Mouse (Mus musculus) thymus, adult 2 months (tissue): ENCODE results near the gene Ccsap. TPM values are rescaled to one million over a fixed set of nuclear protein-coding genes. Genes with fewer than 3 reads are reported as not detected.

Source experiments
- DNase-seq: peaks from one replicate; pipeline ENCODE4 v3.0.0; 2021
- H3K27ac ChIP-seq: fragments of 200-500 bp; 2 replicates; pipeline ENCODE4 v1.5.1; 2012; ENCODE audit warnings: low read length, control low read depth; ENCODE audit not compliant: control insufficient read depth, insufficient read depth
- H3K27me3 ChIP-seq: fragments of 200-500 bp; 2 replicates; pipeline ENCODE4 v1.6.1; 2012; ENCODE audit warnings: mild to moderate bottlenecking, low read length, moderate library complexity, mixed read lengths; ENCODE audit not compliant: control insufficient read depth, insufficient read depth
- H3K36me3 ChIP-seq: fragments of 200-500 bp; 2 replicates; pipeline ENCODE4 v1.6.1; 2012; ENCODE audit warnings: mild to moderate bottlenecking, low read length, moderate library complexity; ENCODE audit not compliant: control insufficient read depth, insufficient read depth
- H3K4me1 ChIP-seq: fragments of 200-500 bp; replicated peaks from 2 replicates; pipeline ENCODE4 v1.6.1; 2012; ENCODE audit warnings: low read length; ENCODE audit not compliant: control insufficient read depth, insufficient read depth
- H3K4me3 ChIP-seq: fragments of 200-500 bp; 2 replicates; pipeline ENCODE4 v1.5.1; 2012; ENCODE audit warnings: mild to moderate bottlenecking, low read length, control low read depth, moderate library complexity; ENCODE audit not compliant: control insufficient read depth, insufficient read depth
- CTCF ChIP-seq: fragments of 200-500 bp; IDR thresholded peaks from 2 replicates; pipeline ENCODE4 v1.5.1; 2012; ENCODE audit warnings: mild to moderate bottlenecking, control low read depth, low read length, moderate library complexity, borderline replicate concordance; ENCODE audit not compliant: control insufficient read depth, poor library complexity, insufficient read depth; ENCODE audit errors: extremely low read depth
- POLR2A ChIP-seq: fragments of 200-500 bp; IDR thresholded peaks from 2 replicates; pipeline ENCODE4 v1.6.1; 2012; ENCODE audit warnings: mild to moderate bottlenecking, low read length, control low read depth, moderate library complexity; ENCODE audit not compliant: control insufficient read depth, poor library complexity, insufficient read depth; ENCODE audit errors: extremely low read depth
- WGBS: fragments of 180-500 bp; shearing (Covaris S2); methylation state at CpG from one replicate; pipeline ENCODE4 v1.1.7; 2018; 5-methylcytosine and 5-hydroxymethylcytosine counted together
- polyA plus RNA-seq: library from polyadenylated mRNA; depleted of rRNA; stranded (reverse); fragments of >200 nt; gene quantifications from 2 replicates; pipeline ENCODE4 v1.2.3, GENCODE M21; 2012

The Ccsap gene
- polyA plus RNA-seq, 1 experiment: 7.3 TPM

DNA sequence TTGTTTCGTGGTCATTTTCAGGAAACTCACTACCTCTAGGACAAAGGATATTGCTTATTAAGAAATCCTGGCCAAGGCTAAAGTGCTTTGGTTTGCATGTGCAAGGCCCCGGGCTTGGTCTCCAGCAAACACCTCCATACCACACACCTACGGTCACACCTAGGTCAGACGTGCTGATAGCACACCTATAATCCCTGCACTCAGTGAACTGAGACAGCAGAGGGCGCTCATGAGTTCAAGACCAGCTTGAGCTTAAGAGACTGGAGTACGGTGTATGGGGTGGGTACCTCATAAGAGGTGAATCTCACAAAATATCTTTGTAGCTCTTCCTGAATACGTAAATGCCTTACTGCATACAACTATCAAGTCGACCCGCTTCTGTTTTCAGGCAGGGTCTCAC is 24.6 kb downstream of the Ccsap start:
- DNase-seq: peak; percentile 68
- Histone ChIP-seq H3K27me3 (no peaks in the 10 kb centered on the region), H3K4me3 (no peak overlapping the region), H3K4me1 (no peaks in the 10 kb centered on the region), H3K27ac (no peak overlapping the region), H3K36me3 (0 out of 2 replicates have a peak, but pooled peaks cover 5% of the 10 kb centered on the region)
- TF ChIP-seq CTCF: peak; percentile 25; the same call in 1 of the 2 replicates
- no peak for TF ChIP-seq POLR2A
- 68% methylated on average over 9 of the region's 9 CpGs for WGBS

DNA sequence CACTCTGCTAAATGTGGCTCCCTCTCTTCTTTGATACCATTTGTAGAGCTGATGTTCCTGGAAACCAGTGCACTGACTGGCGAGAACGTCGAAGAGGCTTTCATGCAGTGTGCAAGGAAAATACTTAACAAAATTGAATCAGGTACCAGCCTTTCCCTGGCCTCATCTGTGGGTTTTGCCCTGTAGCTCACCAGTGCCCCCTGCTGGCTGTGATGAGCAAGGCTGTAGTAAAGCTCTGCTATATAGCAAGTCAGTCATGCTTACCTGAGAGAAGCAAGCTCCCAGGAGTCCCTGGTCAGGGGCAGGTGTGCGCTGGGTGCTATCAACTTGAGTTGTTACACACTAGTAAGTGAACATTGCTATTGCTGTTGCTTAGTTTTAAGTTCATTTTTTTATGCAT is 27.3 kb downstream of the Ccsap start:
- 95% methylated on average over 4 of the region's 4 CpGs for WGBS
- H3K36me3 ChIP-seq: 0 out of 2 replicates have a peak, but pooled peaks cover 5% of the 10 kb centered on the region

DNA sequence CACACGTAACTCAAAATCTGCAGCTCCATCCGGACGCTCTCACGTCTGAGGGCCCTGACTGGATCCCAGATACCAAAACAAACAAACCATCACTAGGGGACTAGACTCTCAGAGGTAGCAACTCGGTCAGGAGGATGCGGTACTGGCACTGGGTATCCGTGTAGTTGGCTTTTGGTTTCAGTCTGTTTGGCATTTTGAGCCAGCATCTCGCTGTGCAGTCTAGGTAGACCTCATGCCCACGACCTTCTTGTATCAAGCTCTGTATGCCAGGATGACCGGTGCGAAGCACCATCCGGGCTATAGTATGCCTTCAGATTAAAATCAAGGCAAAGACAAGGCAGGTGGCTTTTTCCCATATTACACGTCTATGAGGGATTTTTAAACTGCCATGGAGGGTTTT is 32.5 kb downstream of the Ccsap start:
- WGBS: 98% methylated on average over 13 of the region's 13 CpGs
- TF ChIP-seq POLR2A: no peak
- TF ChIP-seq CTCF: no peak
- Histone ChIP-seq H3K36me3 (no peaks in the 10 kb centered on the region), H3K27ac (no peak overlapping the region), H3K4me1 (no peaks in the 10 kb centered on the region), H3K4me3 (no peak overlapping the region), H3K27me3 (no peaks in the 10 kb centered on the region)
- no peak for DNase-seq

More for the DNA sequence above, 27.3 kb downstream of the Ccsap start:
- no peaks in the 10 kb centered on the region for H3K4me1 ChIP-seq
- DNase-seq: peak; percentile 52
- no peak overlapping the region for H3K27ac ChIP-seq
- H3K4me3 ChIP-seq: no peak overlapping the region
- TF ChIP-seq CTCF: peak; percentile 75; the same call in 1 of the 2 replicates
- no peak for TF ChIP-seq POLR2A
- H3K27me3 ChIP-seq: no peaks in the 10 kb centered on the region

DNA sequence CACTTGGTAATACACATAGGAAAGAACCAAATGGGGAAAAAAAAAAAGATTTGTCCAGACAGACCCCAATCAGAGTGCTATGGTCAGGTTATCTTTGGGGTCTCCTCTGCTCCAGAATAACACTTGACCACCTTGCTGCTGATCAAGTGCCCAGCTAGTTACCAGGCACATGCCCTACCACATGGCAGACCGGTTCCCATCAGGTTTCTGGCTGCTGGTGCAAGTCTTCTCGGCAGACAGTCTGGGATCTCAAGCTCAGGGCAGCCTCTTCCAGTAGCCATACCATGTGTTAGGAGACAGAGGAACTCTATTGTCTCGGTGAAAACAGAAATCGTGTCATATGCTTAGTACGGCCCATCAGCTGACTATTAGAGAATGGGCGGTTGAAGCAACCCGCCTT is 33.3 kb downstream of the Ccsap start:
- H3K4me3 ChIP-seq: no peak overlapping the region
- TF ChIP-seq CTCF (no peak), POLR2A (no peak)
- no peak overlapping the region for H3K27ac ChIP-seq
- 96% methylated on average over 7 of the region's 7 CpGs for WGBS
- no peaks in the 10 kb centered on the region for H3K27me3 ChIP-seq
- no peaks in the 10 kb centered on the region for H3K4me1 ChIP-seq
- no peaks in the 10 kb centered on the region for H3K36me3 ChIP-seq
- no peak for DNase-seq

GRCm38 (mm10) chr8:123826001-123826400 is 34.0 kb downstream of the Ccsap start:
- peak; percentile 58 for TF ChIP-seq CTCF
- no peak for TF ChIP-seq POLR2A
- no peak for DNase-seq
- Histone ChIP-seq H3K36me3 (no peaks in the 10 kb centered on the region), H3K27ac (no peak overlapping the region), H3K27me3 (no peaks in the 10 kb centered on the region), H3K4me3 (no peak overlapping the region), H3K4me1 (no peaks in the 10 kb centered on the region)
- WGBS: 82% methylated on average over 9 of the region's 9 CpGs

- Histone ChIP-seq H3K36me3 (no peaks in the 10 kb centered on the region), H3K27me3 (no peaks in the 10 kb centered on the region), H3K27ac (no peak overlapping the region), H3K4me1 (no peaks in the 10 kb centered on the region), H3K4me3 (no peak overlapping the region)
- TF ChIP-seq POLR2A: no peak
- TF ChIP-seq CTCF: no peak
- DNase-seq: no peak
- 97% methylated on average over 18 of the region's 18 CpGs for WGBS
Measured at GRCm38 (mm10) chr8:123823532-123824123, 36.4 kb downstream of the Ccsap start.
